Mouse (Mus musculus) limb, embryonic 13.5 days (tissue): ENCODE data around the gene Nxnl2. TPM values are rescaled to one million over a fixed set of nuclear protein-coding genes. Genes with fewer than 3 reads are reported as not detected.

ENCODE experiments used
- ATAC-seq: fragments of 200-750 bp; cut with Nextera tagmentation; 2 replicates; pipeline ENCODE4 v1.8.0; 2017; ENCODE audit warnings: low read depth, moderate number of reproducible peaks, moderate TSS enrichment; ENCODE audit not compliant: low FRiP score
- H3K27ac ChIP-seq: fragments of 300-500 bp; sonication (generic); 2 replicates; pipeline ENCODE4 v1.5.1; 2015; ENCODE audit warnings: inconsistent platforms, mild to moderate bottlenecking, moderate library complexity
- H3K27me3 ChIP-seq: fragments of 300-500 bp; sonication (generic); 2 replicates; pipeline ENCODE4 v1.6.1; 2015; ENCODE audit warnings: mild to moderate bottlenecking, inconsistent platforms
- H3K36me3 ChIP-seq: fragments of 300-500 bp; sonication (generic); 2 replicates; pipeline ENCODE4 v1.6.1; 2015; ENCODE audit warnings: inconsistent platforms, mild to moderate bottlenecking, moderate library complexity
- H3K4me1 ChIP-seq: fragments of 300-500 bp; sonication (generic); 2 replicates; pipeline ENCODE4 v1.6.1; 2015; ENCODE audit warnings: inconsistent platforms
- H3K4me2 ChIP-seq: fragments of 300-500 bp; sonication (generic); replicated peaks from 2 replicates; pipeline ENCODE4 v1.6.1; 2015; ENCODE audit warnings: inconsistent platforms, mild to moderate bottlenecking, moderate library complexity
- H3K4me3 ChIP-seq: fragments of 300-500 bp; sonication (generic); 2 replicates; pipeline ENCODE4 v1.5.1; 2015; ENCODE audit warnings: moderate library complexity, mild to moderate bottlenecking, inconsistent platforms
- H3K9ac ChIP-seq: fragments of 300-500 bp; sonication (generic); 2 replicates; pipeline ENCODE4 v1.6.1; 2015; ENCODE audit warnings: mild to moderate bottlenecking, inconsistent platforms
- H3K9me3 ChIP-seq: fragments of 300-500 bp; sonication (generic); 2 replicates; pipeline ENCODE4 v1.6.1; 2016; ENCODE audit warnings: inconsistent platforms
- WGBS: fragments of 180-500 bp; shearing (Covaris S2); methylation state at CpG from one replicate; pipeline ENCODE4 v1.1.7; 2015; 5-methylcytosine and 5-hydroxymethylcytosine counted together
- microRNA-seq: library from miRNA; unstranded; fragments of <30 nt; microRNA quantifications from one replicate; pipeline ENCODE4, GENCODE M21; 2016
- polyA plus RNA-seq: library from polyadenylated mRNA; unstranded; fragments of >200 nt; fragmentation: Nextera tagmentation; extraction: Ambion mirVana; gene quantifications from 2 replicates; pipeline ENCODE4 v1.2.1, GENCODE M21; 2015

Gene Nxnl2
- polyA plus RNA-seq, 1 experiment from 2014 or later = 11.3 TPM

- Histone ChIP-seq H3K9me3 (no peaks in the 10 kb centered on the region), H3K4me2 (no peak overlapping the region), H3K36me3 (no peaks in the 10 kb centered on the region), H3K4me3 (no peak overlapping the region), H3K4me1 (peaks cover 22% of the 10 kb centered on the region), H3K27me3 (no peaks in the 10 kb centered on the region), H3K9ac (no peak overlapping the region), H3K27ac (peak overlapping the region; percentile 39; the same call in 1 of the 2 replicates)
- ATAC-seq = no peak
- 40% methylated on average over 2 of the region's 2 CpGs for WGBS
Measured at GRCm38 (mm10) chr13:51214746-51215145, 43.9 kb downstream of the Nxnl2 start.

- H3K9ac ChIP-seq = peak overlapping the region; percentile 8; the same call in 1 of the 2 replicates
- H3K9me3 ChIP-seq = no peaks in the 10 kb centered on the region
- H3K4me1 ChIP-seq = peaks cover 57% of the 10 kb centered on the region
- H3K27me3 ChIP-seq = no peaks in the 10 kb centered on the region
- H3K4me2 ChIP-seq = peak overlapping the region; percentile 3; the same call in 1 of the 2 replicates
- no peaks in the 10 kb centered on the region for H3K36me3 ChIP-seq
- H3K4me3 ChIP-seq = no peak overlapping the region
- WGBS = 31% methylated on average over 4 of the region's 4 CpGs
- ATAC-seq = peak; percentile 59
- H3K27ac ChIP-seq = peak overlapping the region; percentile 97
Measured at GRCm38 (mm10) chr13:51220897-51221296, 50.1 kb downstream of the Nxnl2 start.

GRCm38 (mm10) chr13:51221425-51222160 is 50.8 kb downstream of the Nxnl2 start:
- no peak overlapping the region for H3K4me3 ChIP-seq
- peak overlapping the region; percentile 97 for H3K27ac ChIP-seq
- peak overlapping the region; percentile 41 for H3K4me2 ChIP-seq
- no peaks in the 10 kb centered on the region for H3K9me3 ChIP-seq
- H3K9ac ChIP-seq = no peak overlapping the region
- H3K4me1 ChIP-seq = peaks cover 57% of the 10 kb centered on the region
- no peaks in the 10 kb centered on the region for H3K36me3 ChIP-seq
- peak; percentile 79 for ATAC-seq
- 7% methylated on average over 12 of the region's 12 CpGs for WGBS
- no peaks in the 10 kb centered on the region for H3K27me3 ChIP-seq

Small RNA genes within 50 kb of the gene (microRNA-seq; reads per million reads assigned to microRNA genes)
- gene Gm44341 = not detected

Other genes with a start within 250 kb of the Nxnl2 start
- 125 and 131 TPM in 2 replicates for gene Spin1, start 70.1 kb upstream of the Nxnl2 start, polyA plus RNA-seq
- gene S1pr3, start 237.6 kb downstream of the Nxnl2 start, polyA plus RNA-seq = 145 and 161 TPM in 2 replicates